Mouse (Mus musculus) thymus, adult 2 months (tissue): Measurements from ENCODE around the gene Tsen54.

Source experiments
- CTCF ChIP-seq: fragments of 200-500 bp; IDR thresholded peaks from 2 replicates; pipeline ENCODE4 v1.5.1; 2012; ENCODE audit warnings: mild to moderate bottlenecking, control low read depth, low read length, moderate library complexity, borderline replicate concordance; ENCODE audit not compliant: control insufficient read depth, poor library complexity, insufficient read depth; ENCODE audit errors: extremely low read depth
- POLR2A ChIP-seq: fragments of 200-500 bp; IDR thresholded peaks from 2 replicates; pipeline ENCODE4 v1.6.1; 2012; ENCODE audit warnings: mild to moderate bottlenecking, low read length, control low read depth, moderate library complexity; ENCODE audit not compliant: control insufficient read depth, poor library complexity, insufficient read depth; ENCODE audit errors: extremely low read depth

- TF ChIP-seq CTCF (no peak), POLR2A (no peak)
Measured at GRCm38 (mm10) chr11:115830550-115831325, 16.2 kb downstream of the Tsen54 start.
